Mouse (Mus musculus): Measurements from ENCODE around the gene Gm10717.
"Not testable (repeated sequence)": the region's sequence is repeated elsewhere in the genome, so short reads cannot be mapped to it uniquely, and the experiment has no call there.

The Gm10717 gene

GRCm38 (mm10) chr9:3024912-3025467 lies at the start of gene Gm10717:
TSS of gene Gm10717 (plus strand) at chr9:3025417.
- not testable (repeated sequence) for DNase-seq (ENCODE audit: extremely low read depth, low read depth)

DNA sequence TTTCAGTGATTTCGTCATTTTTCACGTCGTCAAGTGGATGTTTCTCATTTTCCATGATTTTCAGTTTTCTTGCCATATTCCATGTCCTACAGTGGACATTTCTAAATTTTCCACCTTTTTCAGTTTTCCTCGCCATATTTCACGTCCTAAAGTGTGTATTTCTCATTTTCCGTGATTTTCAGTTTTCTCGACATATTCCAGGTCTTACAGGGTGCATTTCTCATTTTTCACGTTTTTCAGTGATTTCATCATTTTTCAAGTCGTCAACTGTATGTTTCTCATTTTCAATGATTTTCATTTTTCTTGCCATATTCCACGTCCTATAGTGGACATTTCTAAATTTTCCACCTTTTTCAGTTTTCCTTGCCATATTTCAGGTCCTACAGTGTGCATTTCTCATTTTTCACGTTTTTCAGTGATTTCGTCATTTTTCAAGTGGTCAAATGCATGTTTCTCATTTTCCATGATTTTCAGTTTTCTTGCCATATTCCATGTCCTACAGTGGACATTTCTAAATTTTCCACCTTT lies 24.7 kb upstream of the Gm10717 start, which contains the start of gene Gm10722:
TSS of gene Gm10722 (plus strand) at position 478 of the 528 bp plus-strand sequence.
- peak; percentile 32 for DNase-seq (ENCODE audit: extremely low read depth, low read depth)

DNA sequence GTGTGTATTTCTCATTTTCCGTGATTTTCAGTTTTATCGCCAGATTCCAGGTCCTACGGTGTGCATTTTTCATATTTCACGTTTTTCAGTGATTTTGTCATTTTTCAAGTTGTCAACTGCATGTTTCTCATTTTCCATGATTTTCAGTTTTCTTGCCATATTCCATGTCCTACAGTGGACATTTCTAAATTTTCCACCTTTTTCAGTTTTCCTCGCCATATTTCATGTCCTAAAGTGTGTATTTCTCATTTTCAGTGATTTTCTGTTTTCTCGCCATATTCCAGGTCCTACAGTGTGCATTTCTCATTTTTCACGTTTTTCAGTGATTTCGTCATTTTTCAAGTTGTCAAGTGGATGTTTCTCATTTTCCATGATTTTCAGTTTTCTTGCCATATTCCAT lies 24.2 kb upstream of the Gm10717 start:
- DNase-seq (ENCODE audit: extremely low read depth, low read depth), result not testable (repeated sequence)

DNA sequence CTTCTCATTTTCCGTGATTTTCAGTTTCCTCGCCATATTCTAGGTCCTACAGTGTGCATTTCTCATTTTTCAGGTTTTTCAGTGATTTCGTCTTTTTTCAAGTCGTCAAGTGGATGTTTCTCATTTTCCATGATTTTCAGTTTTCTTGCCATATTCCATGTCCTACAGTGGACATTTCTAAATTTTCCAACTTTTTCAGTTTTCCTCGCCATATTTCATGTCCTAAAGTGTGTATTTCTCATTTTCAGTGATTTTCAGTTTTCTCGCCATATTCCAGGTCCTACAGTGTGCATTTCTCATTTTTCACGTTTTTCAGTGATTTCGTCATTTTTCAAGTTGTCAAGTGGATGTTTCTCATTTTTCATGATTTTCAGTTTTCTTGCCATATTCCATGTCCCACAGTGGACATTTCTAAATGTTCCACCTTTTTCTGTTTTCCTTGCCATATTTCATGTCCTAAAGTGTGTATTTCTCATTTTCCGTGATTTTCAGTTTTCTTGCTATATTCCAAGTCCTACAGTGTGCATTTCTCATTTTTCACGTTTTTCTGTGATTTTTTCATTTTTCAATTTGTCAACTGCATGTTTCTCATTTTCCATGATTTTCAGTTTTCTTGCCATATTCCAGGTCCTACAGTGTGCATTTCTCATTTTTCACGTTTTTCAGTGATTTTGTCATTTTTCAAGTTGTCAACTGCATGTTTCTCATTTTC lies 23.1 kb upstream of the Gm10717 start:
- DNase-seq (ENCODE audit: extremely low read depth, low read depth), result peak; percentile 25

DNA sequence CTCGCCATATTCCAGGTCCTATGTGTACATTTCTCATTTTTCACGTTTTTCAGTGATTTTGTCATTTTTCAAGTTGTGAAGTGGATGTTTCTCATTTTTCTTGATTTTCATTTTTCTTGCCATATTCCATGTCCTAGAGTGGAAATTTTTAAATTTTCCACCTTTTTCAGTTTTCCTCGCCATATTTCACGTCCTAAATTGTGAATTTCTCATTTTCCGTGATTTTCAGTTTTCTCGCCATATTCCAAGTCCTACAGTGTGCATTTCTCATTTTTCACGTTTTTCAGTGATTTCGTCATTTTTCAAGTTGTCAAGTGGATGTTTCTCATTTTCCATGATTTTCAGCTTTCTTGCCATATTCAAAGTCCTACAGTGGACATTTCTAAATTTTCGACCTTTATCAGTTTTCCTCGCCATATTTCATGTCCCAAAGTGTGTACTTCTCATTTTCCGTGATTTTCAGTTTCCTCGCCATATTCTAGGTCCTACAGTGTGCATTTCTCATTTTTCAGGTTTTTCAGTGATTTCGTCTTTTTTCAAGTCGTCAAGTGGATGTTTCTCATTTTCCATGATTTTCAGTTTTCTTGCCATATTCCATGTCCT lies 22.3 kb upstream of the Gm10717 start, which contains the start of gene Gm11168:
TSS of gene Gm11168 (plus strand) at position 553 of the 603 bp plus-strand sequence.
- DNase-seq (ENCODE audit: extremely low read depth, low read depth), result not testable (repeated sequence)

DNA sequence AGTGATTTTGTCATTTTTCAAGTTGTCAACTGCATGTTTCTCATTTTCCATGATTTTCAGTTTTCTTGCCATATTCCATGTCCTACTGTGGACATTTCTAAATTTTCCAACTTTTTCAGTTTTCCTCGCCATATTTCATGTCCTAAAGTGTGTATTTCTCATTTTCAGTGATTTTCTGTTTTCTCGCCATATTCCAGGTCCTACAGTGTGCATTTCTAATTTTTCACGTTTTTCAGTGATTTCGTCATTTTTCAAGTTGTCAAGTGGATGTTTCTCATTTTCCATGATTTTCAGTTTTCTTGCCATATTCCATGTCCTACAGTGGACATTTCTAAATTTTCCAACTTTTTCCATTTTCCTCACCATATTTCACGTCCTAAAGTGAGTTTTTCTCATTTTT lies 19.0 kb upstream of the Gm10717 start:
- not testable (repeated sequence) for DNase-seq (ENCODE audit: extremely low read depth, low read depth)

DNA sequence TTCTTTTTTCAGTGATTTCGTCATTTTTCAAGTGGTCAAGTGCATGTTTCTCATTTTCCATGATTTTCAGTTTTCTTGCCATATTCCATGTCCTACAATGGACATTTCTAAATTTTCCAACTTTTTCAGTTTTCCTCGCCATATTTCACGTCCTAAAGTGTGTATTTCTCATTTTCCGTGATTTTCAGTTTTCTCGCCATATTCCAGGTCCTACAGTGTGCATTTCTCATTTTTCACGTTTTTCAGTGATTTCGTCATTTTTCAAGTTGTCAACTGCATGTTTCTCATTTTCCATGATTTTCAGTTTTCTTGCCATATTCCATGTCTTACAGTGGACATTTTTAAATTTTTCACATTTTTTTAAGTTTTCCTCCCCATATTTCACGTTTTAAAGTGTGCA lies 18.6 kb upstream of the Gm10717 start:
- DNase-seq (ENCODE audit: extremely low read depth, low read depth), result not testable (repeated sequence)

- peak; percentile 9 for DNase-seq (ENCODE audit: extremely low read depth, low read depth)
These were observed 17.9 kb upstream of the Gm10717 start for GRCm38 (mm10) chr9:3007272-3007671.

DNA sequence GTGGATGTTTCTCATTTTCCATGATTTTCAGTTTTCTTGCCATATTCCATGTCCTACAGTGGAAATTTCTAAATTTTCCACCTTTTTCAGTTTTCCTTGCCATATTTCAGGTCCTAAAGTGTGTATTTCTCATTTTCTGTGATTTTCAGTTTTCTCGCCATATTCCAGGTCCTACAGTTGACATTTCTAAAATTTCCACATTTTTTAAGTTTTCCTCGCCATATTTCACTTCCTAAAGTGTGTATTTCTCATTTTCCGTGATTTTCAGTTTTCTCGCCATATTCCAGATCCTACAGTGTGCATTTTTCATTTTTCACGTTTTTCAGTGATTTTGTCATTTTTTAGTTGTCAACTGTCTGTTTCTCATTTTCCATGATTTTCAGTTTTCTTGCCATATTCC lies 15.9 kb upstream of the Gm10717 start:
- DNase-seq (ENCODE audit: extremely low read depth, low read depth), result not testable (repeated sequence)

- DNase-seq (ENCODE audit: extremely low read depth, low read depth), result not testable (repeated sequence)
These were observed 13.1 kb upstream of the Gm10717 start for GRCm38 (mm10) chr9:3012054-3012621.

DNA sequence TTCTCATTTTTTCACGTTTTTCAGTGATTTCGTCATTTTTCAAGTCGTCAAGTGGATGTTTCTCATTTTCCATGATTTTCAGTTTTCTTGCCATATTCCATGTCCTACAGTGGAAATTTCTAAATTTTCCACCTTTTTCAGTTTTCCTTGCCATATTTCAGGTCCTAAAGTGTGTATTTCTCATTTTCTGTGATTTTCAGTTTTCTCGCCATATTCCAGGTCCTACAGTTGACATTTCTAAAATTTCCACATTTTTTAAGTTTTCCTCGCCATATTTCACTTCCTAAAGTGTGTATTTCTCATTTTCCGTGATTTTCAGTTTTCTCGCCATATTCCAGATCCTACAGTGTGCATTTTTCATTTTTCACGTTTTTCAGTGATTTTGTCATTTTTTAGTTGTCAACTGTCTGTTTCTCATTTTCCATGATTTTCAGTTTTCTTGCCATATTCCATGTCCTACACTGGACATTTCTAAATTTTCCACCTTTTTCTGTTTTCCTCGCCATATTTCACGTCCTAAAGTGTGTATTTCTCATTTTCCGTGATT lies 12.4 kb upstream of the Gm10717 start, which contains the start of gene Gm10721:
TSS of gene Gm10721 (plus strand) at position 408 of the 547 bp plus-strand sequence.
- DNase-seq (ENCODE audit: extremely low read depth, low read depth), result not testable (repeated sequence)

GRCm38 (mm10) chr9:3015354-3015753 lies 9.9 kb upstream of the Gm10717 start, which contains the start of gene Gm10720:
TSS of gene Gm10720 (plus strand) at chr9:3015654.
- DNase-seq (ENCODE audit: extremely low read depth, low read depth), result not testable (repeated sequence)

DNA sequence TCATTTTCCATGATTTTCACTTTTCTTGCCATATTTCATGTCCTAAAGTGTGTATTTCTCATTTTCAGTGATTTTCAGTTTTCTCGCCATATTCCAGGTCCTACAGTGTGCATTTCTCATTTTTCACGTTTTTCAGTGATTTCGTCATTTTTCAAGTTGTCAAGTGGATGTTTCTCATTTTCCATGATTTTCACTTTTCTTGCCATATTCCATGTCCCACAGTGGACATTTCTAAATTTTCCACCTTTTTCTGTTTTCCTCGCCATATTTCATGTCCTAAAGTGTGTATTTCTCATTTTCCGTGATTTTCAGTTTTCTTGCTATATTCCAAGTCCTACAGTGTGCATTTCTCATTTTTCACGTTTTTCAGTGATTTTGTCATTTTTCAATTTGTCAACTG lies 9.3 kb upstream of the Gm10717 start:
- not testable (repeated sequence) for DNase-seq (ENCODE audit: extremely low read depth, low read depth)

GRCm38 (mm10) chr9:3017108-3017507 lies 8.1 kb upstream of the Gm10717 start, which contains the start of gene Gm10719:
TSS of gene Gm10719 (plus strand) at chr9:3017408.
- DNase-seq (ENCODE audit: extremely low read depth, low read depth), result not testable (repeated sequence)

GRCm38 (mm10) chr9:3018944-3019343 lies 6.3 kb upstream of the Gm10717 start:
- DNase-seq (ENCODE audit: extremely low read depth, low read depth), result not testable (repeated sequence)

GRCm38 (mm10) chr9:3019835-3020727 lies 5.1 kb upstream of the Gm10717 start:
- DNase-seq (ENCODE audit: extremely low read depth, low read depth), result not testable (repeated sequence)

DNA sequence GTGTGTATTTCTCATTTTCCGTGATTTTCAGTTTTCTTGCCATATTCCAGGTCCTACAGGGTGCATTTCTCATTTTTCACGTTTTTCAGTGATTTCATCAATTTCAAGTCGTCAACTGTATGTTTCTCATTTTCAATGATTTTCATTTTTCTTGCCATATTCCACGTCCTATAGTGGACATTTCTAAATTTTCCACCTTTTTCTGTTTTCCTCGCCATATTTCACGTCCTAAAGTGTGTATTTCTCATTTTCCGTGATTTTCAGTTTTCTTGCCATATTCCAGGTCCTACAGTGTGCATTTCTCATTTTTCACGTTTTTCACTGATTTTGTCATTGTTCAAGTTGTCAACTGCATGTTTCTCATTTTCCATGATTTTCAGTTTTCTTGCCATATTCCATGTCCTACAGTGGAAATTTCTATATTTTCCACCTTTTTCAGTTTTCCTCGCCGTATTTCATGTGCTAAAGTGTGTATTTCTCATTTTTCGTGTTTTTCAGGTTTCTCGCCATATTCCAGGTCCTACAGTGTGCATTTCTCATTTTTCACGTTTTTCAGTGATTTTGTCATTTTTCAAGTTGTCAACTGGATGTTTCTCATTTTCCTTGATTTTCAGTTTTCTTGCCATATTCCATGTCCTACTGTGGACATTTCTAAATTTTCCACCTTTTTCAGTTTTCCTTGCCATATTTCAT lies 2.8 kb upstream of the Gm10717 start:
- peak; percentile 14 for DNase-seq (ENCODE audit: extremely low read depth, low read depth)

- not testable (repeated sequence) for DNase-seq (ENCODE audit: extremely low read depth, low read depth)
These were observed 1.8 kb upstream of the Gm10717 start, which contains the start of gene Gm10718 for GRCm38 (mm10) chr9:3023312-3023984. TSS of gene Gm10718 (plus strand) at chr9:3023547.

All from MEL-GATA-1-ER (cell line).